Mouse (Mus musculus) C2C12 (cell line): ENCODE results near the gene Rfx7.

Source experiments
- CEBPB ChIP-seq: IDR thresholded peaks from one replicate; pipeline ENCODE4 v1.6.1; 2011; ENCODE audit warnings: low read depth, mild to moderate bottlenecking, control low read depth, moderate library complexity
- CTCF ChIP-seq: IDR thresholded peaks from one replicate; pipeline ENCODE4 v1.5.1; 2011; ENCODE audit not compliant: control insufficient read depth, insufficient read depth, insufficient read length
- MYOD1 ChIP-seq: IDR thresholded peaks from one replicate; pipeline ENCODE4 v1.6.1; 2011; ENCODE audit warnings: low read depth; ENCODE audit not compliant: control insufficient read depth, insufficient read length
- MYOG ChIP-seq: IDR thresholded peaks from one replicate; pipeline ENCODE4 v1.6.1; 2011; ENCODE audit not compliant: control insufficient read depth, insufficient read length; ENCODE audit errors: extremely low read depth
- USF1 ChIP-seq: IDR thresholded peaks from one replicate; pipeline ENCODE4 v1.6.1; 2011; ENCODE audit warnings: low read depth, mild to moderate bottlenecking, control low read depth, moderate library complexity

GRCm38 (mm10) chr9:72497171-72497570 is 34.9 kb upstream of the Rfx7 start:
- TF ChIP-seq MYOD1 (no peak), CTCF (no peak), USF1 (no peak), MYOG (no peak), CEBPB (no peak)
